Comparison of ENCODE assay signal across 22 mouse cellular contexts in genomic region chr3:144039498-144039897, GRCm38 (mm10).
DNase-seq lines count a peak whose midpoint lies in the region; ATAC-seq and TF ChIP-seq lines count a peak whose summit lies in the region.
"Had no signal": no experiment of that assay in that cellular context is flagged by ENCODE, and none has a peak within 500 bp of the region (broad histone marks: within the 10 kb centered on the region; RNA-seq: fewer than 3 reads in every experiment).

No protein-coding gene starts in this region.

- no peak overlapping the region for H3K9ac ChIP-seq in lung, postnatal 0 days (replicated peaks; ENCODE audit: low read depth)
- H3K9ac ChIP-seq: embryonic facial prominence, embryonic 15.5 days; hindbrain, embryonic 14.5 days had no signal

- intact Hi-C loops in heart, postnatal 25 days (cut with DNase I): no loop called here

- H3K36me3 ChIP-seq in lung, postnatal 0 days (ENCODE audit: insufficient read depth, low read length): no peaks in the 10 kb centered on the region
- H3K36me3 ChIP-seq: embryonic facial prominence, embryonic 15.5 days; forebrain, embryonic 10.5 days; heart, embryonic 10.5 days; hindbrain, embryonic 10.5 days had no signal

- no peak overlapping the region for H3K27ac ChIP-seq in lung, postnatal 0 days (ENCODE audit: low read length)
- H3K27ac ChIP-seq: embryonic facial prominence, embryonic 15.5 days; forebrain, embryonic 10.5 days; gastrocnemius, adult 2 months; heart, embryonic 10.5 days; hindbrain, embryonic 10.5 days; hindbrain, embryonic 14.5 days had no signal

- H3K4me3 ChIP-seq in lung, postnatal 0 days (ENCODE audit: low read depth, low read length): no peak overlapping the region
- H3K4me3 ChIP-seq: embryonic facial prominence, embryonic 15.5 days; erythroblast, embryonic 14.5 days; forebrain, embryonic 10.5 days; gastrocnemius, adult 2 months; heart, embryonic 10.5 days; hindbrain, embryonic 10.5 days had no signal

- TF ChIP-seq EP300 in lung, postnatal 0 days (IDR thresholded peaks at IDR 0.05): no peak

- no peak for TF ChIP-seq CTCF in lung, postnatal 0 days (IDR thresholded peaks at IDR 0.05)

- H3K9me3 ChIP-seq in lung, postnatal 0 days (ENCODE audit: low read length): no peaks in the 10 kb centered on the region
- H3K9me3 ChIP-seq: embryonic facial prominence, embryonic 15.5 days; forebrain, embryonic 10.5 days; heart, embryonic 10.5 days; hindbrain, embryonic 10.5 days had no signal

- no peaks in the 10 kb centered on the region for H3K4me1 ChIP-seq in lung, postnatal 0 days (ENCODE audit: insufficient read depth, low read depth, low read length)
- H3K4me1 ChIP-seq: embryonic facial prominence, embryonic 15.5 days; heart, embryonic 10.5 days had no signal

- 78% methylated on average over 3 of the region's 3 CpGs for WGBS in lung, postnatal 0 days

- H3K4me2 ChIP-seq in lung, postnatal 0 days (replicated peaks; ENCODE audit: low read depth, low read length): no peak overlapping the region
- H3K4me2 ChIP-seq: embryonic facial prominence, embryonic 15.5 days; hindbrain, embryonic 14.5 days had no signal

- no peak for ATAC-seq in lung, postnatal 0 days
- ATAC-seq in common myeloid progenitor, adult 5-6 weeks (replicated peaks; ENCODE audit: low read depth, poor library complexity, severe bottlenecking): 0 out of 2 replicates have a peak, but pooled peaks have one; percentile 45
- ATAC-seq in monocyte, adult 5-6 weeks (replicated peaks; ENCODE audit: insufficient number of reproducible peaks, low FRiP score, low TSS enrichment, poor library complexity, severe bottlenecking): peak; percentile 67
- ATAC-seq: forebrain, embryonic 14.5 days had no signal

- no peaks in the 10 kb centered on the region for H3K27me3 ChIP-seq in lung, postnatal 0 days (replicated peaks; ENCODE audit: insufficient read depth, low read length)
- H3K27me3 ChIP-seq: embryonic facial prominence, embryonic 15.5 days had no signal

- peak; percentile 5 for DNase-seq in lung, postnatal 0 days (ENCODE audit: low spot score)
- no peak for DNase-seq in lung, postnatal 25 days (ENCODE audit: low spot score)
- peak; percentile 21 for DNase-seq in adipocyte (ENCODE audit: low spot score)
- DNase-seq in heart, postnatal 25 days (ENCODE audit: low spot score): no peak
- no peak for DNase-seq in adrenal gland, postnatal 10 days
- DNase-seq: adrenal gland, postnatal 14 days; cerebellum, adult 2 months; cerebellum, postnatal 10 days; embryo, embryonic 11 days; gastrocnemius, adult 2 months; gastrocnemius, postnatal 36 days; heart, adult 18-20 months; heart, postnatal 10 days had no signal

Comparison
In these comparisons a context has a peak if more than half of its experiments do, and no peak if none do; other contexts are left out.
1. DNase-seq: peak in lung, postnatal 0 days (single experiment) and adipocyte (single experiment); none in lung, postnatal 25 days (single experiment), heart, postnatal 25 days (single experiment) and adrenal gland, postnatal 10 days (single experiment).